10 mouse cellular contexts compared by ENCODE assay signal in the genomic region with DNA sequence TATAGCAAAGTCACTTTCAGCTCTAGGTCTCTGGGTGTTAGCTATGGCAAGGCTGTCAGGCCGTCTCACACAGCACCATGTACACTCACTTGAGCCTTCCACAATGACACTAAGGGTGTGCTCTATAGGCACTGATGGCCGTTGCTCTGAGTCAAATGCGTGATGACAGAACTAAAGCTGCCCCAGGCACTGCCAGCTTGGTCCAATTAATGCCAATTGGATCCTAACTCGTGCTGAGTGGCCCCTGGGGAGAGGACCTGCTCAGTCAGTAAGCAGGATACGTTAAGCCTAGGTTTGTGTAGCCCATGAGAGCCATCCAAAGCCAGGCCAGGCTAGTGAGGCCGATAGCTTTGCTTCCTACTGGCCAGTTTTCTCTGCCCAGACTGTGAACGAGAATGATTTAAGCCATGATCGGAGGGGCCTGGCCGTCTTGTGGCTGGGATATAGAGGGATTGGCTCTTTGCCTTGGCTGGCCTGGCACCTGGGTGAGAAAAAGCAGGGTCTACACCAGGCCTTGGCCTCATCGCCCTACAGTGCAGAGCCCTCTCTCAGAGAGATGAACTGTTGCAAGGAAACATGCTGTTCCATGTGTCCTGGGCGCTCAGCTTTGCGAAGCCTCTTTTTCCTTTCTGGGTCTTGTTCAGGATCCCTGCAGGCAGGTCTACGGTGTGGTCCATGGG. TPM values are rescaled to one million over a fixed set of nuclear protein-coding genes. Genes with fewer than 3 reads are reported as not detected.
"Had no signal": no experiment of that assay in that cellular context is flagged by ENCODE, and none has a peak within 500 bp of the region (broad histone marks: within the 10 kb centered on the region; RNA-seq: fewer than 3 reads in every experiment).

No protein-coding gene starts in this region.

- DNase-seq: kidney, adult 9 months; kidney, postnatal 4 days; lung, adult 2 months; lung, postnatal 36 days; right cerebral cortex, adult 18-20 months; right cerebral cortex, postnatal 25 days; thymus, postnatal 4 days had no signal

RNA-seq across cellular contexts. Expression of a gene that starts 41.2 kb away (rescaled TPM):
- total RNA-seq: layer of hippocampus, adult 2 months; layer of hippocampus, postnatal 10 days; megakaryocyte progenitor cell, adult 5-6 weeks had no signal

RNA-seq across cellular contexts. Expression of a gene that starts 54.8 kb away (rescaled TPM):
- total RNA-seq: layer of hippocampus, adult 2 months; layer of hippocampus, postnatal 10 days; megakaryocyte progenitor cell, adult 5-6 weeks had no signal
